Mouse (Mus musculus) embryonic facial prominence, embryonic 11.5 days (tissue): ENCODE data around the gene Zfp52. TPM values are rescaled to one million over a fixed set of nuclear protein-coding genes. Genes with fewer than 3 reads are reported as not detected.

Experiments used
- ATAC-seq: fragments of 200-750 bp; cut with Nextera tagmentation; replicated peaks from 2 replicates; pipeline ENCODE4 v1.8.0; 2017; ENCODE audit warnings: low read depth; ENCODE audit not compliant: insufficient number of reproducible peaks, low FRiP score, low TSS enrichment
- DNase-seq: peaks from one replicate; pipeline ENCODE4 v3.0.0-alpha.2; 2015; ENCODE audit warnings: low spot score
- H3K27ac ChIP-seq: fragments of 300-500 bp; sonication (generic); replicated peaks from 2 replicates; pipeline ENCODE4 v1.5.1; 2014; ENCODE audit warnings: mild to moderate bottlenecking, low read depth, low read length, control low read depth
- H3K27me3 ChIP-seq: fragments of 300-500 bp; sonication (generic); 2 replicates; pipeline ENCODE4 v1.6.1; 2014; ENCODE audit warnings: mild to moderate bottlenecking, low read length, moderate library complexity, mixed read lengths; ENCODE audit not compliant: control insufficient read depth, insufficient read depth
- H3K36me3 ChIP-seq: fragments of 300-500 bp; sonication (generic); replicated peaks from 2 replicates; pipeline ENCODE4 v1.6.1; 2014; ENCODE audit warnings: low read depth, mild to moderate bottlenecking, low read length, moderate library complexity, mixed read lengths; ENCODE audit not compliant: control insufficient read depth, insufficient read depth
- H3K4me1 ChIP-seq: fragments of 300-500 bp; sonication (generic); 2 replicates; pipeline ENCODE4 v1.6.1; 2014; ENCODE audit warnings: low read length, mixed read lengths; ENCODE audit not compliant: control insufficient read depth, insufficient read depth
- H3K4me2 ChIP-seq: fragments of 300-500 bp; sonication (generic); 2 replicates; pipeline ENCODE4 v1.6.1; 2014; ENCODE audit warnings: low read depth, mild to moderate bottlenecking, control low read depth, low read length, moderate library complexity
- H3K4me3 ChIP-seq: fragments of 300-500 bp; sonication (generic); 2 replicates; pipeline ENCODE4 v1.5.1; 2014; ENCODE audit warnings: low read depth, low read length, control low read depth
- H3K9ac ChIP-seq: fragments of 300-500 bp; sonication (generic); replicated peaks from 2 replicates; pipeline ENCODE4 v1.6.1; 2014; ENCODE audit warnings: mild to moderate bottlenecking, control low read depth, low read length
- H3K9me3 ChIP-seq: fragments of 300-500 bp; sonication (generic); replicated peaks from 2 replicates; pipeline ENCODE4 v1.6.1; 2016; ENCODE audit warnings: mild to moderate bottlenecking, low read length, inconsistent platforms, mixed read lengths; ENCODE audit not compliant: control insufficient read depth
- WGBS: fragments of 180-500 bp; shearing (Covaris S2); extraction: QIAGEN DNeasy Blood & Tissue Kit; methylation state at CpG from one replicate; pipeline ENCODE4 v1.1.7; 2014; 5-methylcytosine and 5-hydroxymethylcytosine counted together
- polyA plus RNA-seq: library from polyadenylated mRNA; unstranded; fragments of >200 nt; fragmentation: Nextera tagmentation; extraction: Ambion mirVana; gene quantifications from 2 replicates; pipeline ENCODE4 v1.2.1, GENCODE M21; 2014

The Zfp52 gene
- polyA plus RNA-seq, 1 experiment from 2014 or later: 3.2 TPM

GRCm38 (mm10) chr17:21533961-21534360, 1.4 kb upstream of the Zfp52 start:
- WGBS: 86% methylated on average over 1 of the region's 1 CpGs
- no peaks in the 10 kb centered on the region for H3K9me3 ChIP-seq
- no peak for ATAC-seq

GRCm38 (mm10) chr17:21534460-21535095, 761 bp upstream of the Zfp52 start:
- no peaks in the 10 kb centered on the region for H3K9me3 ChIP-seq
- no peak overlapping the region for H3K9ac ChIP-seq
- H3K27ac ChIP-seq: no peak overlapping the region
- H3K4me1 ChIP-seq: no peaks in the 10 kb centered on the region
- no peak overlapping the region for H3K4me3 ChIP-seq
- ATAC-seq: peak; percentile 19; the same call in 1 of the 2 replicates
- no peaks in the 10 kb centered on the region for H3K27me3 ChIP-seq
- DNase-seq: peak; percentile 90
- 16% methylated on average over 4 of the region's 4 CpGs for WGBS
- no peak overlapping the region for H3K4me2 ChIP-seq
- no peaks in the 10 kb centered on the region for H3K36me3 ChIP-seq

More at GRCm38 (mm10) chr17:21533961-21534360, 1.4 kb upstream of the Zfp52 start:
- Histone ChIP-seq H3K36me3 (no peaks in the 10 kb centered on the region), H3K27ac (no peak overlapping the region), H3K4me1 (no peaks in the 10 kb centered on the region), H3K4me3 (no peak overlapping the region), H3K27me3 (no peaks in the 10 kb centered on the region), H3K9ac (no peak overlapping the region), H3K4me2 (no peak overlapping the region)
- DNase-seq: no peak

- Histone ChIP-seq H3K27ac (no peak overlapping the region), H3K4me2 (peak overlapping the region; percentile 78), H3K36me3 (no peaks in the 10 kb centered on the region), H3K27me3 (no peaks in the 10 kb centered on the region), H3K4me1 (no peaks in the 10 kb centered on the region), H3K4me3 (peak overlapping the region; percentile 47), H3K9me3 (no peaks in the 10 kb centered on the region), H3K9ac (no peak overlapping the region)
- 38% methylated on average over 7 of the region's 7 CpGs for WGBS
- no peak for ATAC-seq
- no peak for DNase-seq
Measured at GRCm38 (mm10) chr17:21536096-21536495, 757 bp downstream of the Zfp52 start.

GRCm38 (mm10) chr17:21536676-21537075, 1.3 kb downstream of the Zfp52 start:
- no peak overlapping the region for H3K9ac ChIP-seq
- H3K4me2 ChIP-seq: no peak overlapping the region
- no peaks in the 10 kb centered on the region for H3K4me1 ChIP-seq
- H3K9me3 ChIP-seq: no peaks in the 10 kb centered on the region
- ATAC-seq: no peak
- DNase-seq: no peak
- H3K27me3 ChIP-seq: no peaks in the 10 kb centered on the region
- WGBS: 62% methylated on average over 2 of the region's 2 CpGs
- no peaks in the 10 kb centered on the region for H3K36me3 ChIP-seq
- H3K27ac ChIP-seq: no peak overlapping the region
- H3K4me3 ChIP-seq: no peak overlapping the region

- H3K4me3 ChIP-seq: no peak overlapping the region
- no peaks in the 10 kb centered on the region for H3K4me1 ChIP-seq
- no peaks in the 10 kb centered on the region for H3K27me3 ChIP-seq
- H3K9ac ChIP-seq: no peak overlapping the region
- H3K36me3 ChIP-seq: no peaks in the 10 kb centered on the region
- WGBS: 82% methylated on average over 2 of the region's 2 CpGs
- H3K9me3 ChIP-seq: no peaks in the 10 kb centered on the region
- no peak for ATAC-seq
- no peak for DNase-seq
- no peak overlapping the region for H3K4me2 ChIP-seq
- H3K27ac ChIP-seq: no peak overlapping the region
Measured at GRCm38 (mm10) chr17:21557831-21558230, 22.5 kb downstream of the Zfp52 start.

- Histone ChIP-seq H3K9ac (peak overlapping the region; percentile 59), H3K27ac (peak overlapping the region; percentile 47), H3K4me3 (peak overlapping the region; percentile 49), H3K36me3 (no peaks in the 10 kb centered on the region), H3K27me3 (no peaks in the 10 kb centered on the region), H3K9me3 (no peaks in the 10 kb centered on the region), H3K4me2 (peak overlapping the region; percentile 64), H3K4me1 (no peaks in the 10 kb centered on the region)
- ATAC-seq (peak; percentile 78), DNase-seq (peak; percentile 76)
- 7% methylated on average over 5 of the region's 5 CpGs for WGBS
Measured at GRCm38 (mm10) chr17:21566220-21566619, 30.9 kb downstream of the Zfp52 start.

GRCm38 (mm10) chr17:21566728-21567349, 31.5 kb downstream of the Zfp52 start, which contains the start of gene Zfp948:
Gene Zfp948, plus strand, starts transcription at chr17:21567008.
- Histone ChIP-seq H3K4me1 (no peaks in the 10 kb centered on the region), H3K27ac (peak within 1 kb of the TSS; percentile 47), H3K9ac (peak within 1 kb of the TSS; percentile 59), H3K4me2 (peak within 1 kb of the TSS; percentile 64), H3K9me3 (no peaks in the 10 kb centered on the region), H3K27me3 (no peaks in the 10 kb centered on the region), H3K4me3 (peak within 1 kb of the TSS; percentile 49), H3K36me3 (no peaks in the 10 kb centered on the region)
- peak; percentile 86 for DNase-seq
- peak; percentile 96 for ATAC-seq
- WGBS: 0% methylated on average over 29 of the region's 29 CpGs

GRCm38 (mm10) chr17:21567696-21568095, 32.4 kb downstream of the Zfp52 start:
- no peak; the same call in 1 of the 2 replicates for ATAC-seq

More at GRCm38 (mm10) chr17:21567696-21568095, 32.4 kb downstream of the Zfp52 start:
- H3K4me1 ChIP-seq: no peaks in the 10 kb centered on the region
- no peak overlapping the region for H3K27ac ChIP-seq
- DNase-seq: peak; percentile 53
- H3K4me2 ChIP-seq: peak overlapping the region; percentile 40
- peak overlapping the region; percentile 15; the same call in 1 of the 2 replicates for H3K4me3 ChIP-seq
- H3K9me3 ChIP-seq: no peaks in the 10 kb centered on the region
- peak overlapping the region; percentile 25; the same call in 1 of the 2 replicates for H3K9ac ChIP-seq
- H3K27me3 ChIP-seq: no peaks in the 10 kb centered on the region
- 31% methylated on average over 1 of the region's 1 CpGs for WGBS
- no peaks in the 10 kb centered on the region for H3K36me3 ChIP-seq
